Comparison of ENCODE assay signal across 8 mouse cellular contexts in the genomic region with DNA sequence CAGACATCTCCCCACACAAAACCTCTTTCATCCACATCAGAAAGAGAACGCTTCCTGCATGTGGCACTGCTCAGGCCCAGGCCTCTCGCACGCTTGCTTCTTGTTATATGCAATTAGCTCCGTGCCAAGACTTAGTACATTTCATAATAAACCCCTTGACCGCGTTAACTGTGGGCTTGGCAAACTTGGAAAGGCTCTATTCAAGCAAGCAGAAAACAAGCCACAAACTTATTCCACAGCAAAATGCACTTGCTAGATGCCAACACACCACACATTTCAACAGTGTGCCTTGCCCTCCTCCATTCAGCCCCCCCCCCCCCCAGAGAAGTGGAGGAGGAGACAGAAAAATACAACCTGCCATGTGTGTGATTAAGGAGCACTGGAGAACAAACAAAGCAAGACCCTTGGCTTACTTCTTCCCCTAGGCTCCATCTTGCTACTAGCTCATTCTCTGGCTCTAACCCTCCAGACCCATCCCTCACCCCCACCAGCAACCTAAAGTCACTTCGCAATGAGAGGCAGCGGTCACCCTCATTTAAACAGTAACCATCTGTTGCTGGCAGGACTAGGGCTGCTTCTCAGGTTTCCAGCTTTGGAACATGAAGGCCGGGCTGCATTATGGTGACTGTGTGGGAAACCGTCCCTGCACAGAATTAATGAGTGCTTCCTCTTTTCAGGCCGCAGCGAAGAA.
A peak's percentile ranks its signal among the peaks of the same experiment; 100 is the strongest.
DNase-seq lines count a peak whose midpoint lies in the region; ATAC-seq lines count a peak whose summit lies in the region.

No protein-coding gene starts in this region.

- no peaks in the 10 kb centered on the region for H3K9me3 ChIP-seq in embryonic facial prominence, embryonic 15.5 days (replicated peaks)

- H3K9ac ChIP-seq in embryonic facial prominence, embryonic 15.5 days: no peak overlapping the region

- no peaks in the 10 kb centered on the region for H3K36me3 ChIP-seq in embryonic facial prominence, embryonic 15.5 days

- whole genome bisulfite sequencing in embryonic facial prominence, embryonic 15.5 days: 26% methylated on average over 12 of the region's 12 CpGs

- H3K27me3 ChIP-seq in embryonic facial prominence, embryonic 15.5 days: no peaks in the 10 kb centered on the region

- peaks cover 5% of the 10 kb centered on the region; the same call in 1 of the 2 replicates for H3K4me1 ChIP-seq in brown adipose tissue, adult 24 weeks (ENCODE audit: control insufficient read depth, insufficient read depth, insufficient read length, low read length)
- H3K4me1 ChIP-seq in embryonic facial prominence, embryonic 15.5 days: no peaks in the 10 kb centered on the region

- no peak overlapping the region for H3K4me3 ChIP-seq in brown adipose tissue, adult 24 weeks (ENCODE audit: insufficient read depth, low read depth, low read length)
- H3K4me3 ChIP-seq in embryonic facial prominence, embryonic 15.5 days (replicated peaks): no peak overlapping the region

- no peak overlapping the region for H3K4me2 ChIP-seq in embryonic facial prominence, embryonic 15.5 days (replicated peaks)

- ATAC-seq in embryonic facial prominence, embryonic 15.5 days (ENCODE audit: insufficient number of reproducible peaks, low FRiP score, low TSS enrichment, low read depth): peak; percentile 76
- ATAC-seq in megakaryocyte, adult 5-6 weeks (ENCODE audit: poor library complexity, severe bottlenecking): no peak

- H3K27ac ChIP-seq in brown adipose tissue, adult 24 weeks (replicated peaks; ENCODE audit: low read depth, low read length): peak overlapping the region; percentile 6; the same call in 1 of the 2 replicates
- no peak overlapping the region for H3K27ac ChIP-seq in embryonic facial prominence, embryonic 15.5 days (replicated peaks)

- peak; percentile 6 for DNase-seq in kidney, adult 18-20 months
- peak; percentile 74 for DNase-seq in mesoderm, embryonic 11.5 days (ENCODE audit: low read depth, low spot score)
- no peak for DNase-seq in ovary, postnatal 10 days (ENCODE audit: low spot score)
- DNase-seq in thymus, postnatal 25 days: no peak
- no peak for DNase-seq in ovary, postnatal 36 days (ENCODE audit: low spot score)

Comparison
In these comparisons a context has a peak if more than half of its experiments do, and no peak if none do; other contexts are left out.
1. DNase-seq: peak in kidney, adult 18-20 months (single experiment) and mesoderm, embryonic 11.5 days (single experiment); none in ovary, postnatal 10 days (single experiment), thymus, postnatal 25 days (single experiment) and ovary, postnatal 36 days (single experiment).